17 mouse cellular contexts compared by ENCODE assay signal in genomic region chr10:4276081-4276480, GRCm38 (mm10). TPM values are rescaled to one million over a fixed set of nuclear protein-coding genes. Genes with fewer than 3 reads are reported as not detected.
DNase-seq lines count a peak whose midpoint lies in the region; TF ChIP-seq lines count a peak whose summit lies in the region.
"Had no signal": no experiment of that assay in that cellular context is flagged by ENCODE, and none has a peak within 500 bp of the region (broad histone marks: within the 10 kb centered on the region; RNA-seq: fewer than 3 reads in every experiment).

No protein-coding gene starts in this region.

- H3K9me3 ChIP-seq in ES-Bruce4 (replicated peaks; ENCODE audit: control insufficient read depth, insufficient read depth, low read length, poor library complexity, severe bottlenecking) = no peaks in the 10 kb centered on the region
- H3K9me3 ChIP-seq: embryonic facial prominence, embryonic 13.5 days; forebrain, embryonic 12.5 days; heart, embryonic 13.5 days; hindbrain, embryonic 15.5 days had no signal

- H3K4me1 ChIP-seq in ES-Bruce4 (ENCODE audit: control insufficient read depth, insufficient read depth, low read length) = peaks cover 2% of the 10 kb centered on the region
- H3K4me1 ChIP-seq: forebrain, embryonic 12.5 days; hindbrain, embryonic 15.5 days had no signal

- H3K9ac ChIP-seq in ES-Bruce4 (ENCODE audit: low read depth, poor library complexity, severe bottlenecking) = no peak overlapping the region
- H3K9ac ChIP-seq: embryonic facial prominence, embryonic 13.5 days; forebrain, embryonic 12.5 days; heart, embryonic 13.5 days; hindbrain, embryonic 15.5 days had no signal

- H3K27me3 ChIP-seq in ES-Bruce4 (ENCODE audit: control insufficient read depth, insufficient read depth, low read length, poor library complexity, severe bottlenecking) = no peaks in the 10 kb centered on the region
- H3K27me3 ChIP-seq: embryonic facial prominence, embryonic 13.5 days; forebrain, embryonic 12.5 days; heart, embryonic 13.5 days; hindbrain, embryonic 15.5 days had no signal

- no peak overlapping the region for H3K4me3 ChIP-seq in ES-Bruce4 (ENCODE audit: low read depth, low read length)
- H3K4me3 ChIP-seq: embryonic facial prominence, embryonic 13.5 days; forebrain, embryonic 12.5 days; heart, embryonic 13.5 days; hindbrain, embryonic 15.5 days had no signal

- no peak for TF ChIP-seq CTCF in ES-Bruce4 (IDR thresholded peaks at IDR 0.05; ENCODE audit: low read depth, low read length)

- peaks cover 41% of the 10 kb centered on the region for H3K36me3 ChIP-seq in ES-Bruce4 (ENCODE audit: control insufficient read depth, insufficient read depth, low read length, poor library complexity, severe bottlenecking)
- H3K36me3 ChIP-seq: embryonic facial prominence, embryonic 13.5 days; forebrain, embryonic 12.5 days; heart, embryonic 13.5 days; hindbrain, embryonic 15.5 days had no signal

- no peak for TF ChIP-seq EP300 in ES-Bruce4 (IDR thresholded peaks at IDR 0.05; ENCODE audit: insufficient read depth, low read depth, low read length)

- no peak for TF ChIP-seq POLR2A in ES-Bruce4 (IDR thresholded peaks at IDR 0.05; ENCODE audit: insufficient read depth, low read length)

- peak overlapping the region; percentile 13 for H3K27ac ChIP-seq in ES-Bruce4 (ENCODE audit: insufficient read depth, low read length)
- H3K27ac ChIP-seq: embryonic facial prominence, embryonic 13.5 days; forebrain, embryonic 12.5 days; heart, embryonic 13.5 days; hindbrain, embryonic 15.5 days had no signal

- peak; percentile 47 for DNase-seq in cerebellum, adult 11 months
- peak; percentile 59 for DNase-seq in cerebellum, adult 8-10 months
- DNase-seq in cerebellum, postnatal 14 days = peak; percentile 38 to 57
- DNase-seq in thymus, postnatal 14 days = no peak
- no peak for DNase-seq in frontal cortex, postnatal 14 days (ENCODE audit: low spot score in 2 of 2)
- DNase-seq in B cell, adult 2 months = no peak
- DNase-seq in embryo, embryonic 11 days = no peak
- DNase-seq: adrenal gland, adult 2 months; adrenal gland, postnatal 25 days; gastrocnemius, postnatal 14 days; heart, postnatal 36 days; kidney, adult 2 months had no signal

RNA-seq across cellular contexts. Expression of gene Akap12, which starts 9.9 kb away (rescaled TPM):
- polyA plus RNA-seq in ES-Bruce4 (2011; ENCODE audit: insufficient read depth, insufficient read length, low read depth, missing spikeins) = 381 and 387 TPM in 2 replicates

Comparison
In these comparisons a context has a peak if more than half of its experiments do, and no peak if none do; other contexts are left out.
1. DNase-seq: peak in cerebellum, adult 11 months (single experiment), cerebellum, adult 8-10 months (single experiment) and cerebellum, postnatal 14 days (2 of 2); none in thymus, postnatal 14 days (single experiment), frontal cortex, postnatal 14 days (0 of 2), B cell, adult 2 months (0 of 2) and embryo, embryonic 11 days (single experiment).